In genomic region chrX:92340906-92341305, GRCm38 (mm10) we compare ENCODE assay signal across 10 mouse cellular contexts.
DNase-seq lines count a peak whose midpoint lies in the region.
"Had no signal": no experiment of that assay in that cellular context is flagged by ENCODE, and none has a peak within 500 bp of the region (broad histone marks: within the 10 kb centered on the region; RNA-seq: fewer than 3 reads in every experiment).

No protein-coding gene starts in this region.

- peak; percentile 57 to 77 for DNase-seq in cerebellum, postnatal 10 days
- no peak for DNase-seq in cerebellum, adult 9-11 months
- DNase-seq in cerebellum, postnatal 25 days = peak; percentile 30 to 59
- DNase-seq in cerebellum, adult 9-10 months = no peak
- peak; percentile 23 for DNase-seq in left cerebral cortex, postnatal 4 days
- DNase-seq in left cerebral cortex, postnatal 14 days (ENCODE audit: low spot score in 2 of 2) = no peak
- DNase-seq: adrenal gland, adult 2 months; adrenal gland, postnatal 10 days; adrenal gland, postnatal 25 days; embryo, embryonic 11 days had no signal

- intact Hi-C loops in left cerebral cortex, postnatal 4 days (cut with DNase I) = no loop called here
- intact Hi-C loops in left cerebral cortex, postnatal 14 days (cut with DNase I) = no loop called here

Comparison
In these comparisons a context has a peak if more than half of its experiments do, and no peak if none do; other contexts are left out.
1. DNase-seq: peak in cerebellum, postnatal 10 days (2 of 2), cerebellum, postnatal 25 days (2 of 2) and left cerebral cortex, postnatal 4 days (single experiment); none in cerebellum, adult 9-11 months (single experiment), cerebellum, adult 9-10 months (single experiment) and left cerebral cortex, postnatal 14 days (0 of 2).